Mouse (Mus musculus): ENCODE data around the gene St6gal1. TPM values are rescaled to one million over a fixed set of nuclear protein-coding genes. Genes with fewer than 3 reads are reported as not detected.

Gene St6gal1
- total RNA-seq, 4 experiments from 2014 or later, result 14.0 to 22.7 (median 17.8) TPM

GRCm38 (mm10) chr16:23223166-23223870 is 1.2 kb upstream of the St6gal1 start:
- no peak for DNase-seq (ENCODE audit: low spot score in 2 of 2)

- DNase-seq (ENCODE audit: low spot score in 2 of 2), result no peak
These were observed 570 bp upstream of the St6gal1 start for GRCm38 (mm10) chr16:23223871-23224469.

- no peak for DNase-seq (ENCODE audit: low spot score in 2 of 2)
These were observed 655 bp downstream of the St6gal1 start for GRCm38 (mm10) chr16:23225069-23225721.

- DNase-seq (ENCODE audit: low spot score in 2 of 2), result peak; percentile 48 to 55
These were observed 1.5 kb downstream of the St6gal1 start for GRCm38 (mm10) chr16:23225821-23226600.

GRCm38 (mm10) chr16:23226601-23227351 is 2.2 kb downstream of the St6gal1 start:
- peak; percentile 55 to 63 for DNase-seq (ENCODE audit: low spot score in 2 of 2)

- DNase-seq (ENCODE audit: low spot score in 2 of 2), result no peak
These were observed 3.3 kb downstream of the St6gal1 start for GRCm38 (mm10) chr16:23227851-23228250.

GRCm38 (mm10) chr16:23228486-23228885 is 3.9 kb downstream of the St6gal1 start:
- no peak for DNase-seq (ENCODE audit: low spot score in 2 of 2)

- DNase-seq (ENCODE audit: low spot score in 2 of 2), result no peak
These were observed 5.4 kb downstream of the St6gal1 start for GRCm38 (mm10) chr16:23229945-23230344.

- no peak for DNase-seq (ENCODE audit: low spot score in 2 of 2)
These were observed 6.6 kb downstream of the St6gal1 start for GRCm38 (mm10) chr16:23231168-23231567.

GRCm38 (mm10) chr16:23232691-23233090 is 8.2 kb downstream of the St6gal1 start:
- DNase-seq (ENCODE audit: low spot score in 2 of 2), result no peak

- DNase-seq (ENCODE audit: low spot score in 2 of 2), result no peak
These were observed 9.0 kb downstream of the St6gal1 start for GRCm38 (mm10) chr16:23233496-23233895.

GRCm38 (mm10) chr16:23234557-23234956 is 10.0 kb downstream of the St6gal1 start:
- no peak for DNase-seq (ENCODE audit: low spot score in 2 of 2)

GRCm38 (mm10) chr16:23235173-23235694 is 10.7 kb downstream of the St6gal1 start:
- DNase-seq (ENCODE audit: low spot score in 2 of 2), result no peak

- no peak for DNase-seq (ENCODE audit: low spot score in 2 of 2)
These were observed 15.0 kb downstream of the St6gal1 start for GRCm38 (mm10) chr16:23239583-23239982.

- peak; percentile 90 to 95 for DNase-seq (ENCODE audit: low spot score in 2 of 2)
These were observed 15.8 kb downstream of the St6gal1 start for GRCm38 (mm10) chr16:23240049-23240949.

- DNase-seq (ENCODE audit: low spot score in 2 of 2), result no peak
These were observed 16.4 kb downstream of the St6gal1 start for GRCm38 (mm10) chr16:23240950-23241259.

- DNase-seq (ENCODE audit: low spot score in 2 of 2), result no peak
These were observed 19.3 kb downstream of the St6gal1 start for GRCm38 (mm10) chr16:23243726-23244425.

GRCm38 (mm10) chr16:23244486-23244885 is 19.9 kb downstream of the St6gal1 start:
- DNase-seq (ENCODE audit: low spot score in 2 of 2), result no peak

GRCm38 (mm10) chr16:23249285-23249684 is 24.7 kb downstream of the St6gal1 start:
- DNase-seq (ENCODE audit: low spot score in 2 of 2), result no peak

Measured in layer of hippocampus, adult 8-10 months (tissue).